Mouse (Mus musculus): ENCODE results near the gene Gm10570.

The Gm10570 gene

DNA sequence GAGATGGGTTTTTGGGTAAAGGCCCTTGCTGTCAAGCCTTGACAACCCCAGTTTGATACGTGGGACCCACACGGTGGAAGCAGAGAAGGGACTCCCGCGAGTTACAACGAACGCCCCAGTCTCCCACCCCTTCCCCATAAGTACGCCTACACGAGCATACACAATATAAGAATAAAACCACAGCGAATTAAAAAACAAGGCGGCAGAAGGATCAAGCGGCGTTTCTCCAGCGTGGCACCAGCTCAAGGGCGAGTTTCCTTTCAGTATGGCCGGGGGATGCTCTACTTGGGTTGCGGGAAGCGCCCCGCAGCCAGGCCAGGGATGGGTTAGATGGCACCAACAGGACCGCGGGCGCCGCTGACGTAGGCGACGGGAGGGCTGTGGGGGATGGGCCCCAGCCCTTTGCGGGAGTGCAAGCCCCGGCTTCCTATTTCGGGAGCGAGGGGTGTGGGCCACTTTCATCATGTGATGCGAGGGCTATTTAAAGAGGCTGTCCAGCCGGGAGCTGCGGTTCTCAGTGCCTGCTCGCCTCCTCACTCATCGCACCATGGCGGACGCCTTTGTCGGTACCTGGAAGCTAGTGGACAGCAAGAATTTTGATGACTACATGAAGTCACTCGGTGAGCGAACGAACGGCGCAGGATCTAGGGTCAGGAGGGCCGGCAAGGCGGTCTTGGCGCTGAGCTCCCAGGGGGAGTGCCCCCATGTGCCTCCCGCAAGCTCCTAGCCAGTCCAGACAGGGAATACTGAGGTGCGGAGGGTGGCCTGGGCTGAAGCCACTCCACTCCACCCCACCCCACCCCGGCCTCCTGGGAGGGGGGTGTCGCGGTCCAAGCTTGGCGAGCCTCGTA lies at the start of gene Gm10570, which contains the start of gene Fabp3:
Gene Gm10570, minus strand, starts transcription at position 444 of the 851 bp plus-strand sequence.
Gene Fabp3, plus strand, starts transcription at position 365 of the 851 bp plus-strand sequence.
- peak; percentile 58 for DNase-seq (ENCODE audit: low spot score)

DNA sequence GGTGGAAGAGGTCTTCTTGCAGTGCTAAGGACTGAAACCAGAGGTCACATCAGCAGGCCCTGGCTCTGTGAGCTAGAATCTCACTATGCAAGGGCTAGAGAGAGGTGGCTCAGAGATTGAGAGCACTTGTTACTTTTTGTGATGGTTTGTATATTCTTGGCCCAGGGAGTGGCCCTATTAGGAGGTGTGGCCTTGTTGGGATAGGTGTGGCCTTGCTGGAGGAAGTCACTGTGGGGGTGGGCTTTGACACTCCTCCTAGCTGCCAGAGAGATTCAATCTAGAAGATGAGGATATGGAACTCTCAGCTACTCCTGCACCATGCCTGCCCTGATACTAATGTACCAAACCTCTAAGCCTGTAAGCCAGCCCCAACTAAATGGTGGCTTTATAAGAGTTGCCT lies 49.5 kb upstream of the Gm10570 start:
- DNase-seq (ENCODE audit: low spot score) = no peak

DNA sequence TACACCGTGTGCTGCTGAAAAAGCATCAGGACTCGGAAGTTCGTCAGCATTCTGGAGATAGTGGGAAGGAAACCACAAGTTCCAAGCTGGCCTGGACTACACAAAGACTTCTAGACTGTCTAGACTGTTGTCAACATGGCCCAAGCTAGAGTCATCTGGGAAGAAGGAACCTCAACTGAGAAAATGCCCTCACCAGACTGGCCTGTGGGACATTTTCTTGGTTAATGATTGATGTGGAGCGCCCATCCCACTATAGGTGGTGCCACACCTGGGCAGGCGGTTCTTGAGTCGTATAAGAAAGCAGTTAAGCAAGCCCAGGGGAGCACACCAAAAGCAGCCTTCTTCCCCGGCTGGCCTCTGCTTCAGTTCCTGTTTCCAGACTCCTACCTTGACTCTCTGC lies 44.1 kb upstream of the Gm10570 start:
- DNase-seq (ENCODE audit: low spot score) = no peak

GRCm38 (mm10) chr4:130350690-130351422 lies 42.4 kb upstream of the Gm10570 start:
- no peak for DNase-seq (ENCODE audit: low spot score)

- no peak for DNase-seq (ENCODE audit: low spot score)
These were observed 41.2 kb upstream of the Gm10570 start for GRCm38 (mm10) chr4:130349666-130350065.

- no peak for DNase-seq (ENCODE audit: low spot score)
These were observed 33.2 kb upstream of the Gm10570 start for GRCm38 (mm10) chr4:130341691-130342090.

DNA sequence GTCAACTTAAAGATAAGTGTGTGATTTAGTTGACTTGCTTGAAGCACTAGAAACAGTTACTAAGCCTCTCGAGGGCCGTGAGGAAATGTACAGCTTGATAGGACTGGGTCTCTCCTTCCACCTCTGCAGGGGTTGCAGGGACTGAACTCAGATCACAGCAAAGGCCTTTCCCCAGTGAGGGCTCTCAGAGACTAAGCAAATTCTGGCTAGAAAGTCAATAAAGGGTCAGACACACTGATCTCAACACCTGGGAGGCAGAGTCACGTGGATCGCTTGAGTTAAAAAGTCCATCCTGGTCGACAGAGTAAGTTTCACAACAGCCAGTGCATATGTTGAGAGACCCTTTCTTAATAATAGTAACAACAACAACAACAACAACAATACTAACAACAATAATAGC lies 27.4 kb upstream of the Gm10570 start:
- no peak for DNase-seq (ENCODE audit: low spot score)

- no peak for DNase-seq (ENCODE audit: low spot score)
These were observed 18.9 kb upstream of the Gm10570 start for GRCm38 (mm10) chr4:130327366-130327765.

GRCm38 (mm10) chr4:130325446-130325845 lies 17.0 kb upstream of the Gm10570 start:
- DNase-seq (ENCODE audit: low spot score) = no peak

GRCm38 (mm10) chr4:130323607-130324006 lies 15.1 kb upstream of the Gm10570 start:
- DNase-seq (ENCODE audit: low spot score) = no peak

DNA sequence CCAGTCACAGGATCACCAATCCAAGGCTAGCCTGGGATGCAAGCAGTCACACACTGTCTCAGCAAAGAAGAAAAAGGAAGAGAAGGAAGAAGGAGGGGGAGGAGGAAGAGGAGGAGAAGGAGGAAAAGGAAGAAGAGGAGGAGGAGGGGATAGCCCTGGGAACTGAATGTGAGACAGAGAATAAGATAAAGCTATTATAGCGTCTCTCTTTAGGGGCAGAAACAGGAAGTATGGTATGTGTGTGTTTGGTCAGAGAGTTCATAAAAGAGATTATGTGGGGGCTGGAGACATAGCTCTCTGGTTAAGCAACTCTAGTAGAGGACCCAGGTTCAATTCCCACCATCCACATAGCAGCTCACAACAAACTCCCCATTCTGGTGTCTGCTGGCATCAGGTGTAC lies 14.7 kb upstream of the Gm10570 start:
- DNase-seq (ENCODE audit: low spot score) = no peak

- DNase-seq (ENCODE audit: low spot score) = no peak
These were observed 14.1 kb upstream of the Gm10570 start for GRCm38 (mm10) chr4:130322567-130322966.

DNA sequence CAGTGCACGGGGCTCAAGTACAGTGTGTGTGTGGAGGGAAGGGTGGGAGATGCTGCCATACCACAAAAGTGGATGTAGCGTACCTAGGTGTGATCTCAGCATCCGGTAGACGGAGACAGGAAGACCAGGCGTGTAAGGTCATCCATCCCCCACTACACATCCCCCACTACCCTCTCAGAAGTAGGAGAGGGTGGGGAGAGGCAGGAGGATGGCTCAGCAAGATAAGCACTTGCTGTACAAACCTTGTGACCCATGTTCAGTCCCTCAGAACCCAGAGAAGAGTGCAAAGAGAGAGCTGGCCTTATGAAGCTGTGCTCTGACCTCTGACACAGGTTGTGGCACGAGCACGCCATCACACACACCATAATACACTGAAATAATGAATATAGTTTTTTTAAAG lies 13.2 kb upstream of the Gm10570 start:
- no peak for DNase-seq (ENCODE audit: low spot score)

- DNase-seq (ENCODE audit: low spot score) = no peak
These were observed 11.1 kb upstream of the Gm10570 start for GRCm38 (mm10) chr4:130319564-130319963.

DNA sequence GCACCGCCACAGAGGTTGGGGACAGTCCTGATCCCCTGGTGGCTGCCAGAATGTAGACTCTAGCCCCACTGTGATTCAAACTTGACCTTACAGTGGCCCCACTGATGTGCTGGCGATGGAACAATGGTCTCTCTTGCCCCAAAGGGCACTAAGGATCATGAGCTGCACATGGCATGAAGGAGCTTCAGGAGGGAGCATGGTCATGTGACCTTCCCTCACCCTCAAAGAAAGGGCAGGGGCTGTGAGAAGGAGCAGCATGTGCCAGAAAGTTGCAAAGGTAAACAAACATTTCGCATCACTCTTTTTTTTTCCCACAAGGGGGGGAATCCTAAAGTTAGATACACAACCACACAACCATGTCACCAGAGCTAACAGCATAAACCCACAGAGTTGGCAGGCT lies 9.6 kb upstream of the Gm10570 start:
- no peak for DNase-seq (ENCODE audit: low spot score)

- no peak for DNase-seq (ENCODE audit: low spot score)
These were observed 8.2 kb upstream of the Gm10570 start for GRCm38 (mm10) chr4:130316691-130317090.

DNA sequence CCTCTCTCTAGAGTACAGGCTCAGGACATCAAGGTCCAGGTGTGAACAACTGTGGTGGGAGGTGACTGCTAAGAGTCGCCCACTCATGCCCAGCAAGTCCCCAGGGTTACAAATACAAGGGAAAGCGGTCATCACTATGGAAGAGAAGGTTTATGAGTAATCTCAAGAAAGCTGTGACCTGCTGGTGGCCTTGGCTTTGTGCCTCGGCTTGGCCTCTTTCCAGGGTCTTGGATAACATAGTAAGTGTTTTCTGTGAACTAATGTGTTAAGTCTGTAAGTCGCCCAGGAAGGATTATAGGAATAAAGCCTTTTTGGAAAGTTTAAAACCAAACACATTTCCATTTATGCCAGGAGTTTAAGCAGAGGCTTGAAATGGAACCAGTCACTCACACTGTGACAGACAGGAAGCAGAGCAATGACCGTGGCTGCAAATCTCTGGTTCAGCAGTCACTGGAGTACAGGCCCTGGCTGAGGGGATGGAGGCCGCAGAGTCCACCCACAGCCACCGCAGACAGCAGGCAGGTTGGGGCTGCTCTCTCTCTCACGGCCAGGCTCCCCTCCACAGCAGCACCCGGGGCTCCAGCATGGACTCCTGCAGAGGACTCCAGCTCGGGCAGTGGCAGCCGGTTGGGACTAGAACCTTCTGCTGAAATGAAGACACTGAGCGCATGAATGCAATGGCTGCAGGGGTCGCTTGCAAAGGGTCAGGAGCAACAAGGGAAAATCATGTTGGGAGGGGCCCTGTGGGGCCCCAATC lies 7.5 kb upstream of the Gm10570 start:
- DNase-seq (ENCODE audit: low spot score) = peak; percentile 65

GRCm38 (mm10) chr4:130313552-130313951 lies 5.1 kb upstream of the Gm10570 start:
- DNase-seq (ENCODE audit: low spot score) = peak; percentile 41

GRCm38 (mm10) chr4:130312526-130312925 lies 4.1 kb upstream of the Gm10570 start:
- DNase-seq (ENCODE audit: low spot score) = peak; percentile 36

DNA sequence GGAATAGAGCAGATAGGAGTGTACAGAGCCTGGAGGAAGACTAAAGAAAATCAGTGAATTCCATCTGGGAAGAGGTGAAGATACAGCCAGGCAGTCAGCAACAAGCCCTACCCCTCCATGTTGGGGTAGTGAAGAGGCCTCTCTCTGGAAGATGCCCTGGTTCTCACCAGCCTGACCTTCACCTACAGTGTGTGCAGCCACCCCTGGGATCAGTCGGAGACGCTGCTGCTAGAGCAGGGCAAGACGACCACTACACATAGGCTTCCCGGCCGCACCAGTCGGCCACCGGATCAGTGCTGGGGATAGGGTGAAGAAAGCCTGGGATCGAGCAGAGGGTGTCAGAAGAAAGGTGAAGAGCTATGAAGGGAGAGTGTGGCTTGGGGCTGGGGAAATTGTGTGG lies 780 bp upstream of the Gm10570 start:
- DNase-seq (ENCODE audit: low spot score) = no peak

DNA sequence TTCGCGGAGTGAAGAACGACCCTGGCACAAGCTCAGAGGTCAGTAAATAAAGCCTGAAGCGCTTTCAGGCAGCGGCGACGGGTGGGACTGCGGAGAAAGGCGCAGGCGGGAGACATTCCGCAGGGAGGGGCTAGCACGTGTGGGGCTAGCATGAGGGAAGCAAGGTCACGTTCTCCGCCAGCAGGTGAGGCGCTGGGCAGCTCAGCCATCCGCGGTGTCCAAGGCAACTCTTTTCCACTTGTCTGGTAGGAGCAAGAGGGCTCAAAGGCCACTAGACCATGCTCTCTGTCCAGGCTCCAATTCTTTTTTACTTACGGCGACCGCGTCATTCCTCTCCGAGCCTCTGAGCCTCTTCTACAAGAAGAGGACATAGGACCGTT lies 633 bp downstream of the Gm10570 start:
- DNase-seq (ENCODE audit: low spot score) = peak; percentile 59
